Mouse (Mus musculus) lung, postnatal 0 days (tissue): ENCODE measurements at regions not wholly inside any gene's neighbourhood (a gene's known extent, or its start where the extent isn't known, plus 50 kb on each side); places are given as distances from the start of the nearest gene placed in this dataset.
"Not testable (repeated sequence)": the region's sequence is repeated elsewhere in the genome, so short reads cannot be mapped to it uniquely, and the experiment has no call there.

Experiments
- ATAC-seq: fragments of 200-750 bp; cut with Nextera tagmentation; 2 replicates; pipeline ENCODE4 v1.8.0; 2017; ENCODE audit warnings: moderate library complexity
- DNase-seq: peaks from one replicate; pipeline ENCODE4 v3.0.0-alpha.2; 2016; ENCODE audit warnings: low spot score
- H3K27ac ChIP-seq: fragments of 300-500 bp; sonication (generic); 2 replicates; pipeline ENCODE4 v1.5.1; 2014; ENCODE audit warnings: antibody characterized with exemption, mild to moderate bottlenecking, low read length, mixed read lengths
- H3K27me3 ChIP-seq: fragments of 300-500 bp; sonication (generic); replicated peaks from 2 replicates; pipeline ENCODE4 v1.6.1; 2014; ENCODE audit warnings: low read length, mixed read lengths; ENCODE audit not compliant: insufficient read depth
- H3K36me3 ChIP-seq: fragments of 300-500 bp; sonication (generic); 2 replicates; pipeline ENCODE4 v1.6.1; 2014; ENCODE audit warnings: low read length, mixed read lengths; ENCODE audit not compliant: insufficient read depth
- H3K4me1 ChIP-seq: fragments of 300-500 bp; sonication (generic); 2 replicates; pipeline ENCODE4 v1.6.1; 2014; ENCODE audit warnings: antibody characterized with exemption, low read depth, low read length, mixed read lengths; ENCODE audit not compliant: insufficient read depth
- H3K4me2 ChIP-seq: fragments of 300-500 bp; sonication (generic); replicated peaks from 2 replicates; pipeline ENCODE4 v1.6.1; 2014; ENCODE audit warnings: low read depth, mild to moderate bottlenecking, low read length, moderate library complexity, mixed read lengths
- H3K4me3 ChIP-seq: fragments of 300-500 bp; sonication (generic); 2 replicates; pipeline ENCODE4 v1.5.1; 2014; ENCODE audit warnings: low read depth, low read length
- H3K9ac ChIP-seq: fragments of 300-500 bp; sonication (generic); replicated peaks from 2 replicates; pipeline ENCODE4 v1.6.1; 2014; ENCODE audit warnings: low read depth, mild to moderate bottlenecking
- H3K9me3 ChIP-seq: fragments of 300-500 bp; sonication (generic); 2 replicates; pipeline ENCODE4 v1.6.1; 2016; ENCODE audit warnings: low read length, mixed read lengths
- WGBS: fragments of 180-500 bp; shearing (Covaris S2); extraction: QIAGEN DNeasy Blood & Tissue Kit; methylation state at CpG from one replicate; pipeline ENCODE4 v1.1.7; 2014; 5-methylcytosine and 5-hydroxymethylcytosine counted together

DNA sequence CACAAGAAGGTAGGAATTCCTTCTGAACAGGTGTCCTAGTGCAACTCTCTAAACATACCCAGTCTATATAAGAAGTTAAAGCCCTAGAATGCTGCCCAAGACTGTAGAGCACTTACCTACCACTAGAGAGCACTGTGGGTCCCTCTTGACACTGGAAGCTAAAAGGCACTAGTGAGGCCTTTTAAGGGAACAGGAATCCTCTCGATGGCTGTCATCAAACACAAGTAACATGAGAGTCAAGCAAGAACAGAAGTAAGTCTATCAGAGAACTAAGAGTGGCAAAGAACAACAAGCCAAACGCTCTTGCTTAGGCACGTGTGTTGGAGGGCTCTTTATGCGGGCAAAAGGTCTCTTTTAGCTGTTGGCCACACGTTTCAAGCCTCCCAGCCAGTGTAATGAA lies 123.8 kb upstream of the G530012D18Rik start:
- not testable (repeated sequence) for H3K4me1 ChIP-seq, H3K9ac ChIP-seq, H3K27ac ChIP-seq, DNase-seq, H3K27me3 ChIP-seq, H3K4me2 ChIP-seq, H3K9me3 ChIP-seq, H3K4me3 ChIP-seq, ATAC-seq, H3K36me3 ChIP-seq
- 44% methylated on average over 1 of the region's 5 CpGs for WGBS

DNA sequence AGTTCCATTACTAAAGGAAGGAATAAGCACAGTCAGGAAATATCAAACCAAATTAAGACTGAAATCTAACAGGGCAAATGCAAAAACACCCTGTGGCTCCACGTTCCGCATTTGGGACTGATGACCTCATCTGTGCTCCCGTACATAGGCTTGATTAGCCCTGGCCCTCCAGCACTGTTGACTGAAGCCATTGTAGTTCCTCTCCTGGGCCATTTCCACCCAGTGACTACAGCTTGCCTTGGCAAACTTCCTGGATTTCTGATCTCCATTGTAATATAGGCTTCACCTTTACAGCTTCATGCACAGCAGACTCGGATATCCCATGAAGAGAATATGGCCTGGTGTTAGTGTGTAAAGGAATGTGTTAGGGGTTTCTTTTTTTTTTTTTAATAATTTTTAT lies 122.1 kb upstream of the G530012D18Rik start:
- peak; percentile 3 for DNase-seq
- 79% methylated on average over 4 of the region's 4 CpGs for WGBS
- not testable (repeated sequence) for H3K9me3 ChIP-seq, H3K27ac ChIP-seq, H3K27me3 ChIP-seq, H3K9ac ChIP-seq, H3K4me1 ChIP-seq, ATAC-seq, H3K4me2 ChIP-seq, H3K4me3 ChIP-seq, H3K36me3 ChIP-seq

DNA sequence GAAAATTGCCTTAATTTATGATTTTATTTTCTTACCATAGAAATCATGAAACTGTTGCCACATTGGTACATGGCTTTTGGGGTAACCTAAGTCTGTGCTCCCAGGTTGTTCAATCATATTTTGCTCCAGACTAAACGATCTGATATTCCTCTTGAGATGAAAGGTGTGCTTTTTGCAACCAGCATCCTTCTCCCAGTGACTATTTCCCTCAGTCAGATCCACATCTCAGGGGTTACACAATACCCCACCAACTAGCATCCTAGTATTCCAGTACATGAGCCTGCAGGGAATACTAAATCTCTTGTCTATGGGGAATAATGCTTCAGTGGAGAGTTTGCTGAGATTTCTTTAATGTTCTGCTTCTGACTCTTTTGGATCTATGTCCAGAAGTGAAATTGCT lies 118.8 kb upstream of the G530012D18Rik start:
- not testable (repeated sequence) for ATAC-seq, H3K4me1 ChIP-seq, H3K4me2 ChIP-seq, H3K36me3 ChIP-seq, H3K9ac ChIP-seq, H3K4me3 ChIP-seq, H3K27ac ChIP-seq, H3K27me3 ChIP-seq, DNase-seq, H3K9me3 ChIP-seq
- WGBS = 52% methylated on average over 1 of the region's 1 CpGs

DNA sequence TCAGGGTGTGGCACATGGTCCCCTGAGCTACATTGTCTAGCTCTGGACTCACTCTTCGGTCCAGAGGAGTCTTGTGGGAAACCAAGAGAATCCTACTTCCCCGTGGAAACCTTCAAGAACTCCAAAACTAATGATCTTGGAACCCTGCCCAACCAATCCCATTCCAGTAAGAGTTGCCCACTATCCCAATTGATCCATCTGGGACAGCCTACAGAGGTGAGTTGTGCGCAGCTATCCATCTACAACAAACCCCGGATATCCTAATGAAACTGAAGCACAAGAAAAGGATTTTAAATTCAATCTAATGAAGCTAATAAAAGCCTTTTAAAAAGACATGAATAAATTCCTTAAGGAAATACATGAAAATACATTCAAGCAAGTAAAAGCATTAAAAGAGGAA lies 117.7 kb upstream of the G530012D18Rik start:
- not testable (repeated sequence) for H3K27me3 ChIP-seq, H3K27ac ChIP-seq, H3K4me1 ChIP-seq, H3K4me3 ChIP-seq, H3K9me3 ChIP-seq, H3K9ac ChIP-seq, H3K4me2 ChIP-seq, ATAC-seq, H3K36me3 ChIP-seq, DNase-seq
- 66% methylated on average over 4 of the region's 4 CpGs for WGBS

GRCm38 (mm10) chr1:85462121-85462520 lies 113.4 kb upstream of the G530012D18Rik start:
- ATAC-seq, H3K9me3 ChIP-seq, H3K9ac ChIP-seq, H3K27ac ChIP-seq, DNase-seq, H3K27me3 ChIP-seq, H3K4me2 ChIP-seq, H3K4me3 ChIP-seq, H3K4me1 ChIP-seq, H3K36me3 ChIP-seq: not testable (repeated sequence)
- WGBS = 75% methylated on average over 4 of the region's 4 CpGs

DNA sequence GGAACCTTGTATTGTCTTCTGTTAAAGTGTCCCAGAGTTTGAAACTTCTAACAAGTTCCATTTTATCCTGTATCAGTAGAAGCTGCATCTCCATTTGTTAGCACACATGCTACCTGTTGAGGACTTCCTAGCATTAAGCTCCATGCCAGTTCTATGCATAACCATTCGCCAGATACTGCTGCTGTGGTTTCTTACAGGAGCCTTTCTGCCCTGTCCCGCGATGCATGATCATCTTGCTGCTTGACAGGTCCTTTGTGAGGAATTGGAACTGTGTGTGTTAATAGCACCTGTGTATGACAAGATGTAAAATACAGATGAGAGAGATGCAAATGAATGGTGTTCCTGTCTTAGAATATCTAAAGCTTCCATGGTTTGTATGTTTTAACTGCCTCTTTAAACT lies 96.4 kb upstream of the G530012D18Rik start:
- not testable (repeated sequence) for H3K4me3 ChIP-seq, H3K36me3 ChIP-seq, DNase-seq, H3K27ac ChIP-seq, ATAC-seq, H3K4me2 ChIP-seq, H3K9ac ChIP-seq, H3K4me1 ChIP-seq, H3K27me3 ChIP-seq, H3K9me3 ChIP-seq
- WGBS = 84% methylated on average over 3 of the region's 3 CpGs

GRCm38 (mm10) chr1:85484985-85485384 lies 90.5 kb upstream of the G530012D18Rik start:
- H3K4me3 ChIP-seq, H3K9ac ChIP-seq, H3K27ac ChIP-seq, H3K4me2 ChIP-seq, H3K4me1 ChIP-seq, H3K9me3 ChIP-seq, H3K36me3 ChIP-seq, DNase-seq, ATAC-seq, H3K27me3 ChIP-seq: not testable (repeated sequence)
- 74% methylated on average over 3 of the region's 6 CpGs for whole genome bisulfite sequencing

GRCm38 (mm10) chr1:85499931-85500330 lies 75.5 kb upstream of the G530012D18Rik start:
- H3K4me2 ChIP-seq, ATAC-seq, H3K4me3 ChIP-seq, H3K9ac ChIP-seq, H3K27me3 ChIP-seq, H3K36me3 ChIP-seq, H3K27ac ChIP-seq, H3K4me1 ChIP-seq, DNase-seq, H3K9me3 ChIP-seq: not testable (repeated sequence)
- WGBS = 86% methylated on average over 3 of the region's 4 CpGs

GRCm38 (mm10) chr1:85501278-85501677 lies 74.2 kb upstream of the G530012D18Rik start:
- not testable (repeated sequence) for DNase-seq, H3K9me3 ChIP-seq, H3K4me2 ChIP-seq, H3K36me3 ChIP-seq, H3K4me3 ChIP-seq, H3K4me1 ChIP-seq, H3K27me3 ChIP-seq, H3K9ac ChIP-seq, H3K27ac ChIP-seq, ATAC-seq
- WGBS = 58% methylated on average over 3 of the region's 3 CpGs
